Mouse (Mus musculus): ENCODE measurements around the gene S100g. TPM values are rescaled to one million over a fixed set of nuclear protein-coding genes. Genes with fewer than 3 reads are reported as not detected.

The S100g gene
- polyA plus RNA-seq, 1 experiment: not detected

DNA sequence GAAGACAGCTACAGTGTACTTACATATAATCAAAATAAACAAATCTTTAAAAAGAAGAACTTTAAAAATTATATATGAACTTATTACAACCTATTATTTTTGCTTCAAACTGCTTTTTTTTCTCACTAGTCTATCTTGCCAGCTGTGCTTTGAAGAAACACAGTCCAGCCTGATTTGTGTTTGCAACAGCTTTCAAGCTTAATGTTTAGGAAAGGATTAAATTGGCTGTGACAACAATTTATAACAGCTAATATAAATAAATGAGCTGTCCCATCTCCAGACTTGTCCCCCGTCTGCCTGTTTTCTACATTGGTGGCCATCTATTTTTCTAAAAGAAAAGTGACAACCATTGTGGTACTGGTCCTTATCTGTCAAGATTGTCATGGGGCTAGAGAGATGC, 22.4 kb downstream of the S100g start:
- TF ChIP-seq REST (IDR thresholded peaks at IDR 0.05; ENCODE audit: insufficient read depth, insufficient read length) (no peak), USF1 (IDR thresholded peaks at IDR 0.05; ENCODE audit: low read depth) (no peak), TCF12 (IDR thresholded peaks at IDR 0.05; ENCODE audit: insufficient read depth, poor library complexity, severe bottlenecking) (no peak), E2F4 (IDR thresholded peaks at IDR 0.05; ENCODE audit: insufficient read depth) (no peak), SRF (IDR thresholded peaks at IDR 0.05; ENCODE audit: control insufficient read depth, insufficient read length, low read depth) (no peak), MAX (IDR thresholded peaks at IDR 0.05; ENCODE audit: low read depth) (no peak), CEBPB (IDR thresholded peaks at IDR 0.05; ENCODE audit: insufficient read depth, poor library complexity, severe bottlenecking) (no peak), MYOG (IDR thresholded peaks at IDR 0.05; ENCODE audit: control insufficient read depth in 1 of 3, insufficient read depth in 1 of 3, insufficient read length in 2 of 3, low read depth in 2 of 3) (no peak), POLR2AphosphoS2 (IDR thresholded peaks at IDR 0.05; ENCODE audit: insufficient read length, low read depth) (no peak), TCF3 (IDR thresholded peaks at IDR 0.05; ENCODE audit: insufficient read length, low read depth) (no peak), MYOD1 (IDR thresholded peaks at IDR 0.05; ENCODE audit: control insufficient read depth in 1 of 3, insufficient read length in 2 of 3, low read depth in 2 of 3) (no peak)
- Histone ChIP-seq H3K27me3 (ENCODE audit: control insufficient read depth, insufficient read depth, insufficient read length) (no peaks in the 10 kb centered on the region), H3K4me3 (no peak overlapping the region), H3K4me2 (ENCODE audit: low read depth) (no peak overlapping the region), H3ac (ENCODE audit: control insufficient read depth, insufficient read length) (no peak overlapping the region), H3K79me2 (ENCODE audit: control insufficient read depth, insufficient read depth) (no peaks in the 10 kb centered on the region), H3K36me3 (ENCODE audit: control insufficient read depth, insufficient read depth) (no peaks in the 10 kb centered on the region)

- no peak overlapping the region for H3K4me3 ChIP-seq
- H3K27me3 ChIP-seq (ENCODE audit: control insufficient read depth, insufficient read depth, insufficient read length): no peaks in the 10 kb centered on the region
- no peak overlapping the region for H3K4me2 ChIP-seq (ENCODE audit: low read depth)
- no peak overlapping the region for H3ac ChIP-seq (ENCODE audit: control insufficient read depth, insufficient read length)
- H3K79me2 ChIP-seq (ENCODE audit: control insufficient read depth, insufficient read depth): no peaks in the 10 kb centered on the region
- TF ChIP-seq SRF (IDR thresholded peaks at IDR 0.05; ENCODE audit: control insufficient read depth, insufficient read length, low read depth): no peak
- no peaks in the 10 kb centered on the region for H3K36me3 ChIP-seq (ENCODE audit: control insufficient read depth, insufficient read depth)
These were observed 32.9 kb downstream of the S100g start for GRCm38 (mm10) chrX:162931467-162931866.

- H3K4me3 ChIP-seq: no peak overlapping the region
- no peak overlapping the region for H3K4me2 ChIP-seq (ENCODE audit: low read depth)
- no peaks in the 10 kb centered on the region for H3K36me3 ChIP-seq (ENCODE audit: control insufficient read depth, insufficient read depth)
- H3ac ChIP-seq (ENCODE audit: control insufficient read depth, insufficient read length): no peak overlapping the region
- no peaks in the 10 kb centered on the region for H3K27me3 ChIP-seq (ENCODE audit: control insufficient read depth, insufficient read depth, insufficient read length)
- TF ChIP-seq MYOG (IDR thresholded peaks at IDR 0.05; ENCODE audit: control insufficient read depth in 1 of 3, insufficient read depth in 1 of 3, insufficient read length in 2 of 3, low read depth in 2 of 3) (no peak), MYOD1 (IDR thresholded peaks at IDR 0.05; ENCODE audit: control insufficient read depth in 1 of 3, insufficient read length in 2 of 3, low read depth in 2 of 3) (no peak), TCF3 (IDR thresholded peaks at IDR 0.05; ENCODE audit: insufficient read length, low read depth) (no peak), USF1 (IDR thresholded peaks at IDR 0.05; ENCODE audit: low read depth) (no peak)
- H3K79me2 ChIP-seq (ENCODE audit: control insufficient read depth, insufficient read depth): no peaks in the 10 kb centered on the region
These were observed 42.8 kb downstream of the S100g start for GRCm38 (mm10) chrX:162921487-162922125.

DNA sequence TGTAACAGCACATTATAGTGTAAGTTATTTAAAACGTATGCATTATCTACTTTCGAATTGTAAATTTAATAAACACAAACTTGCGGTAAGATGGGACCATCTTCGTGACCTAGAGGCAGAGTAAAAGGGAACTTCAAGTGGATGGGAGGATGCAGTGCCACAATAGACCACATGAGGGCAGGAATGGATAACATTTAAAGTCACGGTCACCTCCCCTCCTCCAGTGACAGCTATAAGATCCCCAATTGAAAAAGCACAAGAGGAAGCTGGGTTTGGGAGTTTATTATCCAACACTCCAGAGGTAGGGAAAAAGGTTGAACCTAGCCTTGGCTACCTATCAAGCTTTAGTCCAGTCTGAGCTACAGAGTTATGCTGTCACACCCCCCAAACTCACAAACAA, 48.7 kb downstream of the S100g start:
- no peak overlapping the region for H3ac ChIP-seq (ENCODE audit: control insufficient read depth, insufficient read length)
- H3K4me3 ChIP-seq: no peak overlapping the region
- H3K79me2 ChIP-seq (ENCODE audit: control insufficient read depth, insufficient read depth): no peaks in the 10 kb centered on the region
- no peak for TF ChIP-seq MYOG (IDR thresholded peaks at IDR 0.05; ENCODE audit: control insufficient read depth in 1 of 3, insufficient read depth in 1 of 3, insufficient read length in 2 of 3, low read depth in 2 of 3)
- TF ChIP-seq CEBPB (IDR thresholded peaks at IDR 0.05; ENCODE audit: insufficient read depth, poor library complexity, severe bottlenecking): no peak
- no peak for TF ChIP-seq MAX (IDR thresholded peaks at IDR 0.05; ENCODE audit: low read depth)
- TF ChIP-seq USF1 (IDR thresholded peaks at IDR 0.05; ENCODE audit: low read depth): no peak
- no peak for TF ChIP-seq TCF3 (IDR thresholded peaks at IDR 0.05; ENCODE audit: insufficient read length, low read depth)
- H3K36me3 ChIP-seq (ENCODE audit: control insufficient read depth, insufficient read depth): no peaks in the 10 kb centered on the region
- no peak overlapping the region for H3K4me2 ChIP-seq (ENCODE audit: low read depth)
- H3K27me3 ChIP-seq (ENCODE audit: control insufficient read depth, insufficient read depth, insufficient read length): no peaks in the 10 kb centered on the region

GRCm38 (mm10) chrX:162913651-162914050, 50.7 kb downstream of the S100g start:
- no peak overlapping the region for H3K4me2 ChIP-seq (ENCODE audit: low read depth)
- no peaks in the 10 kb centered on the region for H3K27me3 ChIP-seq (ENCODE audit: control insufficient read depth, insufficient read depth, insufficient read length)
- TF ChIP-seq SRF (IDR thresholded peaks at IDR 0.05; ENCODE audit: control insufficient read depth, insufficient read length, low read depth): no peak
- TF ChIP-seq POLR2AphosphoS2 (IDR thresholded peaks at IDR 0.05; ENCODE audit: insufficient read length, low read depth): no peak
- no peak for TF ChIP-seq POLR2A (IDR thresholded peaks at IDR 0.05; ENCODE audit: insufficient read length, low read depth)
- no peak for TF ChIP-seq USF1 (IDR thresholded peaks at IDR 0.05; ENCODE audit: low read depth)
- no peak for TF ChIP-seq TCF12 (IDR thresholded peaks at IDR 0.05; ENCODE audit: insufficient read depth, poor library complexity, severe bottlenecking)
- TF ChIP-seq MAX (IDR thresholded peaks at IDR 0.05; ENCODE audit: low read depth): no peak
- no peak for TF ChIP-seq MYOG (IDR thresholded peaks at IDR 0.05; ENCODE audit: control insufficient read depth in 1 of 3, insufficient read depth in 1 of 3, insufficient read length in 2 of 3, low read depth in 2 of 3)
- no peak for TF ChIP-seq CEBPB (IDR thresholded peaks at IDR 0.05; ENCODE audit: insufficient read depth, poor library complexity, severe bottlenecking)
- no peak for TF ChIP-seq MYOD1 (IDR thresholded peaks at IDR 0.05; ENCODE audit: control insufficient read depth in 1 of 3, insufficient read length in 2 of 3, low read depth in 2 of 3)
- no peak for TF ChIP-seq TCF3 (IDR thresholded peaks at IDR 0.05; ENCODE audit: insufficient read length, low read depth)
- TF ChIP-seq REST (IDR thresholded peaks at IDR 0.05; ENCODE audit: insufficient read depth, insufficient read length): no peak
- no peak for TF ChIP-seq E2F4 (IDR thresholded peaks at IDR 0.05; ENCODE audit: insufficient read depth)
- H3K4me3 ChIP-seq: no peak overlapping the region
- no peaks in the 10 kb centered on the region for H3K79me2 ChIP-seq (ENCODE audit: control insufficient read depth, insufficient read depth)
- peaks cover 4% of the 10 kb centered on the region for H3K36me3 ChIP-seq (ENCODE audit: control insufficient read depth, insufficient read depth)
- H3ac ChIP-seq (ENCODE audit: control insufficient read depth, insufficient read length): no peak overlapping the region

Other genes starting within 250 kb of the S100g start
- 98.8 TPM for gene Rbbp7, start 204.2 kb downstream of the S100g start, polyA plus RNA-seq (2012; fragmentation: generic; extraction: Trizol)
- gene Txlng, start 135.1 kb downstream of the S100g start, polyA plus RNA-seq (2012; fragmentation: generic; extraction: Trizol): 1.8 TPM
- 25.6 TPM for gene Syap1, start 76.2 kb downstream of the S100g start, polyA plus RNA-seq (2012; fragmentation: generic; extraction: Trizol)
- 18.9 TPM for gene Ctps2, start 63.4 kb downstream of the S100g start, polyA plus RNA-seq (2012; fragmentation: generic; extraction: Trizol)

Data from myocyte (in vitro differentiated cells).